Mouse (Mus musculus) limb, embryonic 10.5 days (tissue): Measurements from ENCODE around the gene Gstm6. TPM values are rescaled to one million over a fixed set of nuclear protein-coding genes. Genes with fewer than 3 reads are reported as not detected.
A peak's percentile ranks its signal among the peaks of the same experiment; 100 is the strongest.

ENCODE experiments used
- DNase-seq: peaks from one replicate; pipeline ENCODE4 v3.0.0-alpha.2; 2017; ENCODE audit warnings: low spot score
- H3K27ac ChIP-seq: fragments of 300-500 bp; sonication (generic); 2 replicates; pipeline ENCODE4 v1.5.1; 2016; ENCODE audit warnings: mild to moderate bottlenecking
- H3K27me3 ChIP-seq: fragments of 300-500 bp; sonication (generic); 2 replicates; pipeline ENCODE4 v1.6.1; 2016; ENCODE audit warnings: low read depth, mild to moderate bottlenecking; ENCODE audit not compliant: poor library complexity, severe bottlenecking
- H3K36me3 ChIP-seq: fragments of 300-500 bp; sonication (generic); 2 replicates; pipeline ENCODE4 v1.6.1; 2016; ENCODE audit warnings: mild to moderate bottlenecking, moderate library complexity
- H3K4me1 ChIP-seq: fragments of 300-500 bp; sonication (generic); 2 replicates; pipeline ENCODE4 v1.6.1; 2016
- H3K4me3 ChIP-seq: fragments of 300-500 bp; sonication (generic); 2 replicates; pipeline ENCODE4 v1.5.1; 2016; ENCODE audit warnings: mild to moderate bottlenecking, moderate library complexity
- H3K9me3 ChIP-seq: fragments of 300-500 bp; sonication (generic); replicated peaks from 2 replicates; pipeline ENCODE4 v1.6.1; 2016; ENCODE audit warnings: mild to moderate bottlenecking
- WGBS: fragments of 180-500 bp; shearing (Covaris S2); methylation state at CpG from one replicate; pipeline ENCODE4 v1.1.7; 2016; 5-methylcytosine and 5-hydroxymethylcytosine counted together
- polyA plus RNA-seq: library from polyadenylated mRNA; unstranded; fragments of >200 nt; fragmentation: Nextera tagmentation; extraction: Ambion mirVana; gene quantifications from 2 replicates; pipeline ENCODE4 v1.2.1, GENCODE M21; 2016

Gene Gstm6
- polyA plus RNA-seq, 1 experiment from 2014 or later: 3.6 TPM

- Histone ChIP-seq H3K4me3 (no peak overlapping the region), H3K27me3 (0 out of 2 replicates have a peak, but pooled peaks cover 2% of the 10 kb centered on the region), H3K27ac (no peak overlapping the region), H3K9me3 (no peaks in the 10 kb centered on the region), H3K4me1 (peaks cover 18% of the 10 kb centered on the region), H3K36me3 (no peaks in the 10 kb centered on the region)
- no peak for DNase-seq
- WGBS: 91% methylated on average over 3 of the region's 3 CpGs
These were observed 8.3 kb downstream of the Gstm6 start for GRCm38 (mm10) chr3:107935268-107935667.

GRCm38 (mm10) chr3:107932128-107932527 is 11.4 kb downstream of the Gstm6 start:
- WGBS: 84% methylated on average over 6 of the region's 6 CpGs
- peaks cover 12% of the 10 kb centered on the region for H3K4me1 ChIP-seq
- no peaks in the 10 kb centered on the region for H3K36me3 ChIP-seq
- H3K4me3 ChIP-seq: no peak overlapping the region
- H3K27me3 ChIP-seq: 0 out of 2 replicates have a peak, but pooled peaks cover 2% of the 10 kb centered on the region
- no peak overlapping the region for H3K27ac ChIP-seq
- H3K9me3 ChIP-seq: no peaks in the 10 kb centered on the region
- DNase-seq: no peak

GRCm38 (mm10) chr3:107931670-107932069 is 11.9 kb downstream of the Gstm6 start, which contains the start of gene Gstm7:
Gstm7 (minus strand) TSS chr3:107931817.
- peaks cover 12% of the 10 kb centered on the region for H3K4me1 ChIP-seq
- peak; percentile 97 for DNase-seq
- WGBS: 13% methylated on average over 10 of the region's 10 CpGs

GRCm38 (mm10) chr3:107931134-107931533 is 12.4 kb downstream of the Gstm6 start:
- Histone ChIP-seq H3K27me3 (0 out of 2 replicates have a peak, but pooled peaks cover 2% of the 10 kb centered on the region), H3K27ac (peak overlapping the region; percentile 83), H3K36me3 (no peaks in the 10 kb centered on the region), H3K4me3 (peak overlapping the region; percentile 42), H3K9me3 (no peaks in the 10 kb centered on the region), H3K4me1 (peaks cover 12% of the 10 kb centered on the region)
- 93% methylated on average over 2 of the region's 2 CpGs for WGBS
- no peak for DNase-seq

More at GRCm38 (mm10) chr3:107931670-107932069, 11.9 kb downstream of the Gstm6 start, which contains the start of gene Gstm7:
- Histone ChIP-seq H3K27me3 (0 out of 2 replicates have a peak, but pooled peaks cover 2% of the 10 kb centered on the region), H3K27ac (peak within 1 kb of the TSS; percentile 83), H3K4me3 (peak within 1 kb of the TSS; percentile 42), H3K9me3 (no peaks in the 10 kb centered on the region), H3K36me3 (no peaks in the 10 kb centered on the region)

DNA sequence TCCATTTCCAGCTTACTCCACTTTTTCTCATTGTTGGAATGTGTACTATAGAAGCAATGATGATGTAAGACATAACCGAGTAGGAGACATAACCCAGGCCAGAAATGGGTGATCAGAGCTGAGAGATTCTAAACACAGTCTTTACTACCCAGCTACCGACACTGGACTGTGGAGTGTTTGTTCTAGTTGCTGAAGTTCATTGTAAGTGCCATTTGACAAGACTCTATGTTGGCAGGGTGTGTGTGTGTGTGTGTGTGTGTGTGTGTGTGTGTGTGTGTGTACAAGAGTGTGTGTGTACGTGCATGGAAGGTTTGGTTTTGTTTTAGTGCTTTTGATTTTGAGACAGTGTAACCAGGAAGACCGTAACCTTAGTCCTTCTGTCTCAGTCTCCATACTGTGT is 13.8 kb downstream of the Gstm6 start:
- no peaks in the 10 kb centered on the region for H3K36me3 ChIP-seq
- 87% methylated on average over 4 of the region's 4 CpGs for WGBS
- no peaks in the 10 kb centered on the region for H3K9me3 ChIP-seq

GRCm38 (mm10) chr3:107929243-107929642 is 14.3 kb downstream of the Gstm6 start:
- H3K9me3 ChIP-seq: no peaks in the 10 kb centered on the region
- no peak for DNase-seq
- 85% methylated on average over 4 of the region's 4 CpGs for WGBS
- peaks cover 12% of the 10 kb centered on the region for H3K4me1 ChIP-seq
- 0 out of 2 replicates have a peak, but pooled peaks cover 2% of the 10 kb centered on the region for H3K27me3 ChIP-seq
- H3K27ac ChIP-seq: no peak overlapping the region
- H3K4me3 ChIP-seq: no peak overlapping the region
- H3K36me3 ChIP-seq: no peaks in the 10 kb centered on the region

More for the DNA sequence above, 13.8 kb downstream of the Gstm6 start:
- Histone ChIP-seq H3K4me1 (peaks cover 12% of the 10 kb centered on the region), H3K4me3 (no peak overlapping the region), H3K27ac (no peak overlapping the region), H3K27me3 (0 out of 2 replicates have a peak, but pooled peaks cover 2% of the 10 kb centered on the region)
- DNase-seq: no peak

DNA sequence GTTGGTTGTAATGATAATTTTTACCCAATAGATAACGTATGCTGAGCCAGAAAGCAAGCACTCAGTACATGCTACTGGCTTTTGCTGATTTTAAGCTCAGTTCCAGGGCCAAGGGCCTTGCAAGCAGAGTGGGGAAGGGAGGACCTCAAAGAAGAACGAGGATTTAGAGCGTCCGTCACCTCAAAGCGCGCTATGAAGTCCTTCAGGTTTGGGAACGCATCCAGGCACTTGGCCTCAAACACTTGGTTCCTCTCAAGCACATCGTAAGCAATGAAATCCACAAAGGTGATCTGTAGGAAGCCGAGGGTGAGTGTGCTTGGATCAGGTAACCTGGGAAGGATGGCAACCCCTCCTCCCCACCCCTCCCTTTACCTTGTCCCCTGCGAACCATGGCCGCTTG is 14.9 kb downstream of the Gstm6 start:
- no peaks in the 10 kb centered on the region for H3K9me3 ChIP-seq
- no peaks in the 10 kb centered on the region for H3K36me3 ChIP-seq
- DNase-seq: no peak
- no peaks in the 10 kb centered on the region for H3K27me3 ChIP-seq
- no peak overlapping the region for H3K4me3 ChIP-seq
- peaks cover 12% of the 10 kb centered on the region for H3K4me1 ChIP-seq
- WGBS: 89% methylated on average over 11 of the region's 11 CpGs
- no peak overlapping the region for H3K27ac ChIP-seq

- Histone ChIP-seq H3K27me3 (no peaks in the 10 kb centered on the region), H3K27ac (no peak overlapping the region), H3K36me3 (no peaks in the 10 kb centered on the region), H3K9me3 (no peaks in the 10 kb centered on the region), H3K4me3 (no peak overlapping the region), H3K4me1 (peaks cover 12% of the 10 kb centered on the region)
- DNase-seq: no peak
- 95% methylated on average over 3 of the region's 3 CpGs for WGBS
These were observed 15.7 kb downstream of the Gstm6 start for GRCm38 (mm10) chr3:107927841-107928240.

DNA sequence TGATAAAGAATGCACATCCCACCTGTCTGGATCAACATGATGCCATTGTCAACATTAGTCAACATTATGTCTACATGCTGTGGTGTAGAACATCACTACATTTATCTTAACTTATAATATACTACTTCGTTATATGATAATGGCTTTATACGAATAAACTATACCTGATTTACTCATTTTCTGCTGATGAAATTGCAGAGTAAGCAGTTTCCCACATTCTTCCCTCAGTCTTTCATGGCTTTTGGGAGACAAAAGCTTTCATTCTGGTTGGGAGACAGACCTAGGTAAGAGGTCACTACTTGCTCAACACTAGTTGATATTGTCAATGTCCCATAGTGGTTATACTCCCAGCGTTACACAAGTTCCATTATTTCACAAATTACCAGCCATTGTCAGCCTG is 18.2 kb downstream of the Gstm6 start:
- H3K27me3 ChIP-seq: no peaks in the 10 kb centered on the region
- 91% methylated on average over 3 of the region's 3 CpGs for WGBS
- no peak overlapping the region for H3K4me3 ChIP-seq
- no peak for DNase-seq
- no peaks in the 10 kb centered on the region for H3K36me3 ChIP-seq
- H3K27ac ChIP-seq: no peak overlapping the region
- no peaks in the 10 kb centered on the region; the same call in 1 of the 2 replicates for H3K4me1 ChIP-seq
- no peaks in the 10 kb centered on the region for H3K9me3 ChIP-seq

DNA sequence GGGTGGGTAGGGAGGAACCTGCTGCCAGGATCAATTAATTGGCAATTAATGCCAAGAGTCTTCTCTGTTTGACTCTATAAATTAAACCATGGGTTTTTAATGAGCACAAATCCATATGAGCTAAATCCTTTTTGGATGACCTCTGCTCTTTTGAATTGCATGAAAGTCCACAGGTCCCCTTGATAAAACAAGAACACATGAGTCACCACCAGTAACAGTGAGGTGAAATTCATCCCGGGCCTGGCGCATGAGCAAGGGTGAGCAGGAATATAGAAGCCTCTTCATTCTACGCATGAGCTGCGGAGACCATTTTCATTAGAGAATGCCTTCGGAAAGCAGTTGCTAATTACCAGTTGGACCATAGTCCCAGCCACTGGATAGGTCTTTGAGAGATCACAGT is 23.2 kb downstream of the Gstm6 start:
- Histone ChIP-seq H3K4me3 (no peak overlapping the region), H3K4me1 (no peaks in the 10 kb centered on the region), H3K36me3 (no peaks in the 10 kb centered on the region), H3K27ac (no peak overlapping the region), H3K27me3 (no peaks in the 10 kb centered on the region), H3K9me3 (no peaks in the 10 kb centered on the region)
- DNase-seq: no peak
- 94% methylated on average over 5 of the region's 5 CpGs for WGBS

DNA sequence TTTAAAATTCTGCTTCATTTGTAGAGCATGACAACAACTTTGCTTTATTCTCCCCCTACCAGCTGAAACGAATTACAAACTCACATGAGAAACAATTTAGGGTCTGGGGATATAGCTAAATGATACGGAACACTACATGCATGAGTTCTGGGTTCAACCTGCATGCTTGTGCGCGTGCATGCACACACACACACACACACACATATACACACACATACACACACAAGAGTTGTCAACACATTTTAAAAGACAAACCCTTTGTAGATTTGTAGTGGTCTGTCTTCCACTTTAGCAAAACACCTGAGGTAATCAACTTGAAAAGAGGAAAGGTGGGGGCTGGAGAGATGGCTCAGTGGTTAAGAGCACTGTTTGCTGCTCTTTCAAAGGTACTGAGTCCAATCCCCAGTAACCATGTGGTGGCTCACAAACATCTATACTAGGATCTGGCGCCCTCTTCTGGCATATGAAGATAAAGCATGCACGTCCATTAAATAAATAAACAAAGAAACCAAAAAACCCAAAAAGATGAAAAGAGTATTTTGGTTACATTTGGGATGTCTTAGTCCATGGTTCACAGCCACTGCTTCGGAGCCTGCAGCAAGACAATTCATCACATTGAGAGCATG is 25.7 kb downstream of the Gstm6 start:
- peak; percentile 50 for DNase-seq
- no peaks in the 10 kb centered on the region for H3K4me1 ChIP-seq
- no peaks in the 10 kb centered on the region for H3K27me3 ChIP-seq
- H3K36me3 ChIP-seq: no peaks in the 10 kb centered on the region
- no peaks in the 10 kb centered on the region for H3K9me3 ChIP-seq
- WGBS: 58% methylated on average over 7 of the region's 7 CpGs
- H3K4me3 ChIP-seq: no peak overlapping the region
- no peak overlapping the region for H3K27ac ChIP-seq

GRCm38 (mm10) chr3:107917097-107917496 is 26.5 kb downstream of the Gstm6 start:
- Histone ChIP-seq H3K4me3 (no peak overlapping the region), H3K4me1 (no peaks in the 10 kb centered on the region), H3K27ac (no peak overlapping the region), H3K36me3 (no peaks in the 10 kb centered on the region), H3K27me3 (no peaks in the 10 kb centered on the region), H3K9me3 (no peaks in the 10 kb centered on the region)
- no peak for DNase-seq
- WGBS: 83% methylated on average over 3 of the region's 3 CpGs

DNA sequence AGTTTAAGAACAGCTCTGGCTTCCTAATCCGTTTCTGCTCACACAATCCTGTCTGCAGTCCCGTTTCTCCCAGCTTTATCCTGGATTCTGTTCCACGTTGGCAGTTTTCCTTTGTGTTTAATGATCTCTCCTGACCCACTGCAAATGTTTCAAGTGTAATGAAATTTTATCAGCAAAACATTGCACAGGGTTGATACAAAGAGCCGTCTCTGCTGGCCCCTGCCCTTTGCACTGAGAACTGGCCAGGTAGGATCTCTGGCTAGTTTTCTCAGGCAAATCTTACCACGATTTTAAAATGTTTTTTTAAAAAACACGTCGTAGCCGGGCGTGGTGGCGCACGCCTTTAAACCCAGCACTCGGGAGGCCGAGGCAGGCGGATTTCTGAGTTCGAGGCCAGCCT is 26.9 kb downstream of the Gstm6 start:
- no peak overlapping the region for H3K4me3 ChIP-seq
- no peak for DNase-seq
- no peaks in the 10 kb centered on the region for H3K27me3 ChIP-seq
- no peak overlapping the region for H3K27ac ChIP-seq
- H3K36me3 ChIP-seq: no peaks in the 10 kb centered on the region
- 89% methylated on average over 15 of the region's 15 CpGs for WGBS
- no peaks in the 10 kb centered on the region for H3K9me3 ChIP-seq
- H3K4me1 ChIP-seq: no peaks in the 10 kb centered on the region
